Mouse (Mus musculus): ENCODE results near the gene Taf9b. TPM values are rescaled to one million over a fixed set of nuclear protein-coding genes. Genes with fewer than 3 reads are reported as not detected.
A peak's percentile ranks its signal among the peaks of the same experiment; 100 is the strongest.

The Taf9b gene
- total and polyA plus RNA-seq, 3 experiments: 1.7 to 7.6 (median 4.3) TPM

DNA sequence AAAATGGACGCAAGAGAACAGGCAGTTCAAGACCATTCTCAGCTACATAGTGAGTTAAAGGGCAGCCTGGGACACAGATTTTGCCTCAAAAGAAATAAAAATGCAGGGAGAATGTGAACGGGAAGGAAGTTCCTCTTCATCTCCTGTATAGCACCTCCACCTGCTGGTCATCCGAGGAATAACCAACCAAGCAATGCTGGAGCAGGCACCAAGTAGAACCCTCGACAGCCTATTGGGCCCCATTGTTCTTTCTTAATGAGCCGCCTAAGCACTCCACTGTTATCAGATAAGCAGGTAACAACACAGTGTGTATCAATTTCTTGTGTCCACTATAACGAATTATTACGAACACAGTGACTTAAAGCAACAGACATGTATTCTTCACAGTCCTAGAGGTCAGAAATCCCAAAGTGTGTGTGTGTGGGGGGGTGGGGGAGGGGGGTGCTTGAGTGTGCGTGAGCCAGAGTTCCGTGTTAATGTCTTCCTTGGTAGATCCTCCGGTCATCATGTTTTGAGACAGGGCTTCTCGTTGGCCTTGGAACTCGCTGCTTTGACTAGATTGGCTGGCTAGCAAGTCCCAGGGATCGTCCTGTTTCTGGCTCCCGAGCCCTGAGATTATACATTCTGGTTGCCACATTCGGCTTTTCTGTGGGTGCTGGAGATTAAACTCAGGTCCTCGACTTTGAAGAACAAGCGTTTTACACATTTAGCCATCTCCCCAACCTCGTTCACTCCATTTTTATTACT is 49.7 kb downstream of the Taf9b start:
- peak; percentile 80 for DNase-seq (ENCODE audit: extremely low read depth)
- Histone ChIP-seq H3K4me3 (replicated peaks in 1 of 3; ENCODE audit: low read depth in 2 of 3, low read length in 2 of 3, poor library complexity in 1 of 3) (peak overlapping the region in 2 of 3 experiments; percentile 11 to 21), H3K27me3 (replicated peaks) (no peaks in the 10 kb centered on the region), H3K4me1 (ENCODE audit: control insufficient read depth in 1 of 2, insufficient read depth in 2 of 2) (no peaks in the 10 kb centered on the region), H3K27ac (ENCODE audit: insufficient read depth, low read depth) (no peak overlapping the region), H3K9ac (ENCODE audit: insufficient read depth, low read depth) (no peak overlapping the region), H3K36me3 (replicated peaks in 1 of 2; ENCODE audit: control insufficient read depth in 1 of 2, insufficient read depth in 1 of 2, low read length in 1 of 2) (no peaks in the 10 kb centered on the region), H3K4me2 (ENCODE audit: insufficient read depth, low read depth, poor library complexity, severe bottlenecking) (peak overlapping the region; percentile 8), H3K79me2 (replicated peaks; ENCODE audit: control insufficient read depth, extremely low read depth, insufficient read depth, poor library complexity, severe bottlenecking) (no peaks in the 10 kb centered on the region), H3K9me3 (replicated peaks; ENCODE audit: low read length) (no peaks in the 10 kb centered on the region)
- in situ Hi-C loops (cut with MboI; ENCODE audit: low pct_ligation_motif_present, low pct_unique_long_range_greater_than_20kb, low sequenced_read_pairs): no loop called here
- dilution Hi-C loops (cut with MboI; ENCODE audit: extremely low pct_ligation_motif_present, extremely low pct_unique_long_range_greater_than_20kb, low sequenced_read_pairs): no loop called here
- 0 out of 2 replicates have a peak, but pooled peaks have one; percentile 17 for TF ChIP-seq MEF2A (IDR thresholded peaks at IDR 0.05; ENCODE audit: borderline replicate concordance, low read depth, low read length)
- TF ChIP-seq POLR2AphosphoS2 (IDR thresholded peaks at IDR 0.05; ENCODE audit: low read depth, low read length): no peak
- no peak for TF ChIP-seq GABPA (IDR thresholded peaks at IDR 0.05; ENCODE audit: insufficient replicate concordance, low read depth, low read length)
- TF ChIP-seq SMC3 (IDR thresholded peaks at IDR 0.05; ENCODE audit: low read depth, low read length): peak; percentile 72
- TF ChIP-seq MAX (IDR thresholded peaks at IDR 0.05; ENCODE audit: low read length): peak; percentile 55; the same call in 1 of the 2 replicates
- 0 out of 2 replicates have a peak, but pooled peaks have one; percentile 36 for TF ChIP-seq MYC (IDR thresholded peaks at IDR 0.05; ENCODE audit: low read depth, low read length)
- 0 out of 2 replicates have a peak, but pooled peaks have one; percentile 20 for TF ChIP-seq HCFC1 (IDR thresholded peaks at IDR 0.05; ENCODE audit: low read depth, low read length)
- no peak for TF ChIP-seq USF1 (IDR thresholded peaks at IDR 0.05; ENCODE audit: low read depth, low read length)
- peak; percentile 45; the same call in 1 of the 2 replicates for TF ChIP-seq CHD2 (IDR thresholded peaks at IDR 0.05; ENCODE audit: low read length)
- peak; percentile 30; the same call in 1 of the 2 replicates for TF ChIP-seq TCF12 (IDR thresholded peaks at IDR 0.05; ENCODE audit: low read depth, low read length)
- TF ChIP-seq RCOR1 (conservative IDR thresholded peaks at IDR 0.05; ENCODE audit: low read depth, low read length): no peak
- 0 out of 2 replicates have a peak, but pooled peaks have one; percentile 16 for TF ChIP-seq TBP (conservative IDR thresholded peaks at IDR 0.05; ENCODE audit: low read depth, low read length)
- no peak for TF ChIP-seq ZKSCAN1 (IDR thresholded peaks at IDR 0.05; ENCODE audit: borderline replicate concordance, low read depth, low read length)
- TF ChIP-seq SIN3A (IDR thresholded peaks at IDR 0.05; ENCODE audit: low read length): 0 out of 2 replicates have a peak, but pooled peaks have one; percentile 26
- no peak for TF ChIP-seq ETS1 (conservative IDR thresholded peaks at IDR 0.05; ENCODE audit: low read depth, low read length)
- TF ChIP-seq RAD21 (IDR thresholded peaks at IDR 0.05; ENCODE audit: low read depth, low read length): peak; percentile 91
- TF ChIP-seq CTCF (conservative IDR thresholded peaks at IDR 0.05 in 1 of 2, IDR thresholded peaks at IDR 0.05 in 1 of 2; ENCODE audit: low read depth in 2 of 2, low read length in 2 of 2): peak; percentile 38 to 82; a peak in 3 of 4 replicates

DNA sequence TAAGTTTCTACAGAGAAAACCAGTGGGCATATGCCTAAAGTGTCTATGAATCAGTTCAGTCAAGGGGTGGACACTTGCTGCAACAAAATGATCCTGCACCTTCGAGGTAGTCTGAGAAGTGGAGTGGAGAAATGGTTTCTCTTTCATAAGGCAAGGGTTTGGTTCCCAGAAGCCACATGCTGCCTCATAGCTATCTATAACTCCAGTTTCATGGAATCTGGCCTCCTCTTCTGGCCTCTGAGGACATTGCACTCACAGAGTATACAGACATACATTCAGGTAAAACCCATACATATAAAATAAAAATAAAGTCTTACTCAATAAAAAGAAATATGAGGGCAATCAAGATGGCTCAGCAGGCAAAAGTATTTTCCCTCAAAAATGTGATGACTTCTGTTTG is 55.9 kb downstream of the Taf9b start:
- in situ Hi-C loops (cut with MboI; ENCODE audit: low pct_ligation_motif_present, low pct_unique_long_range_greater_than_20kb, low sequenced_read_pairs): loop anchor here (5.0 kb wide), 1 partner anchor 148 kb away; the partner anchor contains the start of gene Cox7b
- H3K27me3 ChIP-seq (replicated peaks): no peaks in the 10 kb centered on the region
- H3K79me2 ChIP-seq (replicated peaks; ENCODE audit: control insufficient read depth, extremely low read depth, insufficient read depth, poor library complexity, severe bottlenecking): no peaks in the 10 kb centered on the region
- no peak overlapping the region for H3K4me2 ChIP-seq (ENCODE audit: insufficient read depth, low read depth, poor library complexity, severe bottlenecking)
- no peaks in the 10 kb centered on the region for H3K9me3 ChIP-seq (replicated peaks; ENCODE audit: low read length)
- H3K4me3 ChIP-seq (replicated peaks in 1 of 3; ENCODE audit: low read depth in 2 of 3, low read length in 2 of 3, poor library complexity in 1 of 3): no peak overlapping the region
- H3K9ac ChIP-seq (ENCODE audit: insufficient read depth, low read depth): no peak overlapping the region
- H3K4me1 ChIP-seq (ENCODE audit: control insufficient read depth in 1 of 2, insufficient read depth in 2 of 2): peaks cover 0 to 11% of the 10 kb centered on the region in 2 experiments; a peak in 2 of 4 replicates
- H3K27ac ChIP-seq (ENCODE audit: insufficient read depth, low read depth): no peak overlapping the region
- DNase-seq (ENCODE audit: extremely low read depth): peak; percentile 52
- no peaks in the 10 kb centered on the region for H3K36me3 ChIP-seq (replicated peaks in 1 of 2; ENCODE audit: control insufficient read depth in 1 of 2, insufficient read depth in 1 of 2, low read length in 1 of 2)
- dilution Hi-C loops (cut with MboI; ENCODE audit: extremely low pct_ligation_motif_present, extremely low pct_unique_long_range_greater_than_20kb, low sequenced_read_pairs): no loop called here
- TF ChIP-seq TBP (conservative IDR thresholded peaks at IDR 0.05; ENCODE audit: low read depth, low read length): 0 out of 2 replicates have a peak, but pooled peaks have one; percentile 45
- TF ChIP-seq SMC3 (IDR thresholded peaks at IDR 0.05; ENCODE audit: low read depth, low read length): peak; percentile 67
- no peak for TF ChIP-seq SIN3A (IDR thresholded peaks at IDR 0.05; ENCODE audit: low read length)
- no peak for TF ChIP-seq PAX5 (IDR thresholded peaks at IDR 0.05; ENCODE audit: low read length)
- no peak for TF ChIP-seq ELF1 (IDR thresholded peaks at IDR 0.05; ENCODE audit: low read depth, low read length)
- TF ChIP-seq E2F4 (IDR thresholded peaks at IDR 0.05; ENCODE audit: insufficient replicate concordance, low read depth, low read length): no peak
- no peak for TF ChIP-seq CHD2 (IDR thresholded peaks at IDR 0.05; ENCODE audit: low read length)
- TF ChIP-seq ETS1 (conservative IDR thresholded peaks at IDR 0.05; ENCODE audit: low read depth, low read length): no peak
- peak; percentile 89 for TF ChIP-seq RAD21 (IDR thresholded peaks at IDR 0.05; ENCODE audit: low read depth, low read length)
- no peak for TF ChIP-seq USF2 (conservative IDR thresholded peaks at IDR 0.05; ENCODE audit: low read depth, low read length)
- TF ChIP-seq BHLHE40 (IDR thresholded peaks at IDR 0.05; ENCODE audit: low read depth, low read length): peak; percentile 43; the same call in 1 of the 2 replicates
- peak; percentile 90 for TF ChIP-seq MYC (IDR thresholded peaks at IDR 0.05; ENCODE audit: low read depth, low read length)
- TF ChIP-seq NRF1 (IDR thresholded peaks at IDR 0.05; ENCODE audit: low read depth, low read length): no peak
- no peak for TF ChIP-seq IRF4 (IDR thresholded peaks at IDR 0.05; ENCODE audit: low read depth, low read length)
- TF ChIP-seq CHD1 (IDR thresholded peaks at IDR 0.05; ENCODE audit: low read depth, low read length): no peak
- peak; percentile 53; the same call in 1 of the 2 replicates for TF ChIP-seq MEF2A (IDR thresholded peaks at IDR 0.05; ENCODE audit: borderline replicate concordance, low read depth, low read length)
- no peak for TF ChIP-seq ZMIZ1 (IDR thresholded peaks at IDR 0.05; ENCODE audit: low read depth, low read length)
- no peak for TF ChIP-seq MAZ (IDR thresholded peaks at IDR 0.05; ENCODE audit: low read depth, low read length)
- TF ChIP-seq POLR2AphosphoS2 (IDR thresholded peaks at IDR 0.05; ENCODE audit: low read depth, low read length): no peak
- TF ChIP-seq NELFE (IDR thresholded peaks at IDR 0.05; ENCODE audit: low read depth, low read length): no peak
- TF ChIP-seq CTCF (conservative IDR thresholded peaks at IDR 0.05 in 1 of 2, IDR thresholded peaks at IDR 0.05 in 1 of 2; ENCODE audit: low read depth in 2 of 2, low read length in 2 of 2): peak; percentile 41 to 85; a peak in 3 of 4 replicates
